Mouse (Mus musculus) erythroblast, embryonic 14.5 days (primary cell): ENCODE results near the gene Maml3.

Experiments
- GATA1 ChIP-seq: IDR thresholded peaks from 2 replicates; pipeline ENCODE4 v1.6.1; 2012; ENCODE audit warnings: low read length, inconsistent platforms, mixed read lengths
- TAL1 ChIP-seq: IDR thresholded peaks from 3 replicates; pipeline ENCODE4 v1.6.1; 2012; ENCODE audit warnings: low read length, inconsistent platforms, mixed read lengths

DNA sequence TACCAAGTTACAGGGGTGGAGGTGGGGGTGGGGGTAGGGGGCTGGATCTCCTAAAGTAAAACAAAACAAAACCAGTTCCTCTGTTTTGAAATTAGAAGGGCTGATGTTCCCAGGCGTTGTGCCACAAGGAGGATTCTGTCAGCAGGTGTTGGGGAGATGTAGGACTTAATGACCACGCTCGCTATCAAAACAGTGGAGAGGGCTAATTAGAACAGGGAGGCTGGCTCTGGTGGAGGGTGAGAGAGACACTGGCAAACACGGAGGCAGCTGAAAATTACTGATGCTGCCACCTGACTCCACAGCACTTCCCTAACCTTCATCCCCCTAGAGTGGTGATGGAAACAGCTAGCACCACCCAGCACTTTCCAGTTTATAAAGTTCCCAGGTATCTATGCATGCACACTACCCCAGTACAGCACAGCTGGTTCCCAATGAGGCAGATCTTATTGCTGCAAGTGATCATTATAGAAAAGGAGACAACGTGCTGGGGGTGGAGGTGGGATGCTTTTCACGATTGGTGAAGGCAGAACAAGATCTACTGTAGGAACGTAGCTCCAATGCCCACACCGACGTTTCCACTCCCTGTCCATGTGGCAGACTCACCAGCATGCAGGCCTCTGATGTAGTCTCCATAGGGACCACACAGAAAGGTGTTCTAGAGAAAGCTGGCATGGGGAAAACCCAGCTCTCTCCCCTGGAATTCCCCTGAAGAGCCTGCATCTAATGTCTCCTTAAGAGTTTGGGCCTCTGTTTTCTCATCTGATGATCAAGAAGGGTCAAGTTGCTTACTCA, 332.8 kb downstream of the Maml3 start:
- no peak for TF ChIP-seq GATA1
- TF ChIP-seq TAL1, result no peak
